8 mouse cellular contexts compared by ENCODE assay signal in the genomic region with DNA sequence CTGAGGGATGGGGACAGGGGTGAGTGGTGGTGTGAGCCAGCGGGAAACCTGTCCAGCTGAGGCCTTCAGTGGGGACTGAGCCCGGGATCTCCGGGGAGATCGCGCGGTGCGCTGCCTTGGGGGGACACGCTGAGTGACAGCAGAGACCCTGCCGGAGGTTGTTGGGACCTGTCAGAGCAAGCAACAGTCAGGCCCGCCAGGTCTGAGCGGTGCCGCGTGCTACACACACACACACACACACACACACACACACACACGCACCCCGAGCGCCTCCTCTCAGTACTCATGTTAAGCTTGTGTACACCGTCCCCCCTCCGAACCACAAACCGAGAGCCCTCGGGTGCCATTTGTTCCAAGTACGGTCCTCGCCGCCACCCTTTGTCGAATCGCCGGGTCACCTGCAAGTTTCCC. TPM values are rescaled to one million over a fixed set of nuclear protein-coding genes. Genes with fewer than 3 reads are reported as not detected.
A peak's percentile ranks its signal among the peaks of the same experiment; 100 is the strongest.
DNase-seq lines count a peak whose midpoint lies in the region; ATAC-seq lines count a peak whose summit lies in the region.

No protein-coding gene starts in this region.

- H3K27me3 ChIP-seq in heart, embryonic 16.5 days (ENCODE audit: control insufficient read depth, insufficient read depth, low read length), result no peaks in the 10 kb centered on the region
- H3K27me3 ChIP-seq in megakaryocyte, embryonic 14.5 days (replicated peaks), result peaks cover 68% of the 10 kb centered on the region

- H3K36me3 ChIP-seq in heart, embryonic 16.5 days (ENCODE audit: control insufficient read depth, insufficient read depth), result no peaks in the 10 kb centered on the region
- H3K36me3 ChIP-seq in megakaryocyte, embryonic 14.5 days (replicated peaks; ENCODE audit: low read length), result no peaks in the 10 kb centered on the region

- H3K4me1 ChIP-seq in heart, embryonic 16.5 days (ENCODE audit: control insufficient read depth, insufficient read depth, low read length), result peaks cover 11% of the 10 kb centered on the region
- peaks cover 19% of the 10 kb centered on the region for H3K4me1 ChIP-seq in megakaryocyte, embryonic 14.5 days

- H3K9ac ChIP-seq in heart, embryonic 16.5 days (ENCODE audit: low read length), result peak overlapping the region; percentile 74

- WGBS in heart, embryonic 16.5 days, result under 1% methylated on average over 23 of the region's 26 CpGs

- ATAC-seq in heart, embryonic 16.5 days (replicated peaks; ENCODE audit: extremely low read depth, insufficient read depth, low FRiP score), result peak; percentile 42

- H3K27ac ChIP-seq in heart, embryonic 16.5 days (ENCODE audit: low read length), result no peak overlapping the region

- peak overlapping the region; percentile 77 for H3K4me3 ChIP-seq in heart, embryonic 16.5 days (ENCODE audit: low read length)
- peak overlapping the region; percentile 90 for H3K4me3 ChIP-seq in megakaryocyte, embryonic 14.5 days (replicated peaks)

- H3K4me2 ChIP-seq in heart, embryonic 16.5 days (ENCODE audit: low read depth, low read length), result peak overlapping the region; percentile 100

- peak; percentile 21 for DNase-seq in ovary, postnatal 36 days (ENCODE audit: low spot score)
- DNase-seq in ovary, postnatal 10 days (ENCODE audit: low spot score), result no peak
- peak; percentile 55 for DNase-seq in embryo, embryonic 10.5 days (ENCODE audit: low spot score)
- DNase-seq in kidney, postnatal 14 days, result peak; percentile 50
- peak; percentile 4 to 5 for DNase-seq in thymus, adult 18-20 months
- no peak for DNase-seq in gastrocnemius, adult 18-20 months (ENCODE audit: low spot score)

- no peaks in the 10 kb centered on the region for H3K9me3 ChIP-seq in heart, embryonic 16.5 days (replicated peaks; ENCODE audit: control insufficient read depth, low read length)
- H3K9me3 ChIP-seq in megakaryocyte, embryonic 14.5 days, result no peaks in the 10 kb centered on the region

RNA-seq across cellular contexts. Expression of a gene that starts 0.7 kb away (rescaled TPM):
- polyA plus RNA-seq in heart, embryonic 16.5 days (2015; fragmentation: Nextera tagmentation; extraction: Ambion mirVana), result 11.7 and 20.5 TPM in 2 replicates
- polyA plus RNA-seq in megakaryocyte, embryonic 14.5 days (2012; ENCODE audit: insufficient read depth, low replicate concordance), result not detected in 2 replicates
- total RNA-seq in gastrocnemius, adult 18-20 months (2021), result 1 to 10 TPM; 1.6 to 5.6 TPM

Comparison
In these comparisons a context has a peak if more than half of its experiments do, and no peak if none do; other contexts are left out.
1. DNase-seq: peak in ovary, postnatal 36 days (single experiment), embryo, embryonic 10.5 days (single experiment), kidney, postnatal 14 days (single experiment) and thymus, adult 18-20 months (2 of 2); none in ovary, postnatal 10 days (single experiment) and gastrocnemius, adult 18-20 months (single experiment).
2. RNA of a gene that starts 0.7 kb away (polyA plus RNA-seq): 11.7 to 20.5 TPM in heart, embryonic 16.5 days; not detected in megakaryocyte, embryonic 14.5 days; every median in the first group is over 10 times any median in the second.